ENCODE assay signal across 16 mouse cellular contexts in genomic region chr9:44877686-44878085, GRCm38 (mm10). TPM values are rescaled to one million over a fixed set of nuclear protein-coding genes. Genes with fewer than 3 reads are reported as not detected.
DNase-seq lines count a peak whose midpoint lies in the region; ATAC-seq and TF ChIP-seq lines count a peak whose summit lies in the region.
"Had no signal": no experiment of that assay in that cellular context is flagged by ENCODE, and none has a peak within 500 bp of the region (broad histone marks: within the 10 kb centered on the region; RNA-seq: fewer than 3 reads in every experiment).

No protein-coding gene starts in this region.

- H3K27ac ChIP-seq in intestine, embryonic 14.5 days (ENCODE audit: low read depth) = no peak overlapping the region
- no peak overlapping the region for H3K27ac ChIP-seq in intestine, embryonic 16.5 days (ENCODE audit: low read length)
- H3K27ac ChIP-seq in hindbrain, embryonic 15.5 days (replicated peaks) = no peak overlapping the region
- H3K27ac ChIP-seq in midbrain, postnatal 0 days (ENCODE audit: low read depth, low read length) = no peak overlapping the region
- H3K27ac ChIP-seq: embryonic facial prominence, embryonic 12.5 days; limb, embryonic 12.5 days; stomach, embryonic 15.5 days had no signal

- H3K36me3 ChIP-seq in intestine, embryonic 14.5 days (ENCODE audit: control insufficient read depth, insufficient read depth, low read length) = 0 out of 2 replicates have a peak, but pooled peaks cover 5% of the 10 kb centered on the region
- no peaks in the 10 kb centered on the region for H3K36me3 ChIP-seq in intestine, embryonic 16.5 days (ENCODE audit: control insufficient read depth, insufficient read depth, low read length)
- H3K36me3 ChIP-seq in hindbrain, embryonic 15.5 days = no peaks in the 10 kb centered on the region
- no peaks in the 10 kb centered on the region for H3K36me3 ChIP-seq in midbrain, postnatal 0 days (ENCODE audit: insufficient read depth, low read length)
- H3K36me3 ChIP-seq: limb, embryonic 12.5 days; stomach, embryonic 15.5 days had no signal

- no peaks in the 10 kb centered on the region for H3K9me3 ChIP-seq in intestine, embryonic 14.5 days (ENCODE audit: control insufficient read depth, low read length)
- H3K9me3 ChIP-seq in intestine, embryonic 16.5 days (ENCODE audit: control insufficient read depth, low read length) = no peaks in the 10 kb centered on the region
- no peaks in the 10 kb centered on the region for H3K9me3 ChIP-seq in hindbrain, embryonic 15.5 days
- no peaks in the 10 kb centered on the region for H3K9me3 ChIP-seq in midbrain, postnatal 0 days (ENCODE audit: low read length)
- H3K9me3 ChIP-seq: embryonic facial prominence, embryonic 12.5 days; limb, embryonic 12.5 days; stomach, embryonic 15.5 days had no signal

- DNase-seq in adrenal gland, adult 2 months = peak; percentile 31
- DNase-seq in adrenal gland, adult 18-20 months (ENCODE audit: low spot score in 2 of 2) = no peak
- no peak for DNase-seq in intestine, embryonic 14.5 days (ENCODE audit: low spot score)
- no peak for DNase-seq in midbrain, postnatal 0 days (ENCODE audit: low spot score)
- DNase-seq in adipocyte (ENCODE audit: low spot score) = no peak
- no peak for DNase-seq in retina, postnatal 1 day
- DNase-seq: adrenal gland, postnatal 10 days; cerebellum, postnatal 14 days; layer of hippocampus, postnatal 36 days; lung, adult 2 months; thymus, postnatal 14 days had no signal

- no peak overlapping the region for H3K9ac ChIP-seq in intestine, embryonic 14.5 days (ENCODE audit: low read length)
- H3K9ac ChIP-seq in intestine, embryonic 16.5 days (ENCODE audit: low read depth, low read length) = no peak overlapping the region
- H3K9ac ChIP-seq in hindbrain, embryonic 15.5 days = no peak overlapping the region
- no peak overlapping the region for H3K9ac ChIP-seq in midbrain, postnatal 0 days (replicated peaks; ENCODE audit: low read length, poor library complexity, severe bottlenecking)
- H3K9ac ChIP-seq: embryonic facial prominence, embryonic 12.5 days; limb, embryonic 12.5 days; stomach, embryonic 15.5 days had no signal

- H3K4me3 ChIP-seq in intestine, embryonic 14.5 days (ENCODE audit: low read depth, low read length) = no peak overlapping the region; the same call in 1 of the 2 replicates
- H3K4me3 ChIP-seq in intestine, embryonic 16.5 days (ENCODE audit: low read length) = no peak overlapping the region
- 0 out of 2 replicates have a peak overlapping the region, but pooled peaks have one; percentile 92 for H3K4me3 ChIP-seq in hindbrain, embryonic 15.5 days
- H3K4me3 ChIP-seq in midbrain, postnatal 0 days (ENCODE audit: low read depth, low read length) = no peak overlapping the region; the same call in 1 of the 2 replicates
- H3K4me3 ChIP-seq: embryonic facial prominence, embryonic 12.5 days; limb, embryonic 12.5 days; stomach, embryonic 15.5 days had no signal

- no peak for TF ChIP-seq CTCF in midbrain, postnatal 0 days (IDR thresholded peaks at IDR 0.05)

- H3K4me2 ChIP-seq in intestine, embryonic 14.5 days (ENCODE audit: low read length) = peak overlapping the region; percentile 5; the same call in 1 of the 2 replicates
- H3K4me2 ChIP-seq in intestine, embryonic 16.5 days (ENCODE audit: low read depth, low read length) = no peak overlapping the region
- H3K4me2 ChIP-seq in hindbrain, embryonic 15.5 days = peak overlapping the region; percentile 92
- H3K4me2 ChIP-seq in midbrain, postnatal 0 days (ENCODE audit: low read depth, low read length, poor library complexity, severe bottlenecking) = peak overlapping the region; percentile 90
- H3K4me2 ChIP-seq: embryonic facial prominence, embryonic 12.5 days; limb, embryonic 12.5 days; stomach, embryonic 15.5 days had no signal

- peaks cover 58% of the 10 kb centered on the region for H3K4me1 ChIP-seq in intestine, embryonic 14.5 days (replicated peaks; ENCODE audit: control insufficient read depth, insufficient read depth, low read length)
- H3K4me1 ChIP-seq in intestine, embryonic 16.5 days (ENCODE audit: control insufficient read depth, insufficient read depth, low read length) = peaks cover 60% of the 10 kb centered on the region
- H3K4me1 ChIP-seq in hindbrain, embryonic 15.5 days (replicated peaks) = peaks cover 73% of the 10 kb centered on the region
- H3K4me1 ChIP-seq in midbrain, postnatal 0 days (ENCODE audit: insufficient read depth, low read length) = peaks cover 17% of the 10 kb centered on the region

- H3K27me3 ChIP-seq in intestine, embryonic 14.5 days (replicated peaks; ENCODE audit: control insufficient read depth, insufficient read depth, low read length) = no peaks in the 10 kb centered on the region
- no peaks in the 10 kb centered on the region for H3K27me3 ChIP-seq in intestine, embryonic 16.5 days (replicated peaks; ENCODE audit: control insufficient read depth, insufficient read depth, low read length)
- no peaks in the 10 kb centered on the region for H3K27me3 ChIP-seq in hindbrain, embryonic 15.5 days
- no peaks in the 10 kb centered on the region for H3K27me3 ChIP-seq in midbrain, postnatal 0 days (ENCODE audit: insufficient read depth, low read length)
- H3K27me3 ChIP-seq: embryonic facial prominence, embryonic 12.5 days; limb, embryonic 12.5 days; stomach, embryonic 15.5 days had no signal

- ATAC-seq in intestine, embryonic 14.5 days (replicated peaks; ENCODE audit: low FRiP score, low TSS enrichment, low read depth) = no peak
- ATAC-seq in intestine, embryonic 16.5 days = no peak
- no peak for ATAC-seq in hindbrain, embryonic 15.5 days (ENCODE audit: low FRiP score, low read depth)
- no peak for ATAC-seq in midbrain, postnatal 0 days (ENCODE audit: low FRiP score)

- WGBS in intestine, embryonic 14.5 days = 73% methylated on average over 7 of the region's 7 CpGs
- 74% methylated on average over 7 of the region's 7 CpGs for WGBS in intestine, embryonic 16.5 days
- 84% methylated on average over 7 of the region's 7 CpGs for WGBS in hindbrain, embryonic 15.5 days
- 86% methylated on average over 7 of the region's 7 CpGs for WGBS in midbrain, postnatal 0 days

RNA-seq across cellular contexts. Expression of gene Kmt2a, which starts 3.4 kb away (rescaled TPM):
- total RNA-seq in adrenal gland, adult 2 months (2021) = 10 to 100 TPM; 20.0 to 38.4 TPM
- 12.9 and 19.4 TPM in 2 replicates for polyA plus RNA-seq in adrenal gland, adult 2 months (2012; rRNA removed)
- total RNA-seq in adrenal gland, adult 18-20 months (2021) = 10 to 100 TPM; 27.2 to 32.1 TPM
- 10.4 and 14.7 TPM in 2 replicates for polyA plus RNA-seq in intestine, embryonic 14.5 days (2014; fragmentation: Nextera tagmentation; extraction: Ambion mirVana)
- polyA plus RNA-seq in intestine, embryonic 16.5 days (2015; fragmentation: Nextera tagmentation; extraction: Ambion mirVana) = 5.3 and 7.7 TPM in 2 replicates
- 23.2 and 25.9 TPM in 2 replicates for polyA plus RNA-seq in hindbrain, embryonic 15.5 days (2015; fragmentation: Nextera tagmentation; extraction: Ambion mirVana)
- total RNA-seq in midbrain, postnatal 0 days (2014; rRNA removed) = 27.8 and 28.0 TPM in 2 replicates
- polyA plus RNA-seq in midbrain, postnatal 0 days (2015; fragmentation: Nextera tagmentation; extraction: Ambion mirVana) = 14.0 and 20.0 TPM in 2 replicates

RNA-seq across cellular contexts. Expression of gene Atp5l, which starts 42.9 kb away (rescaled TPM):
- 100 to 1,000 TPM; 557 to 696 TPM for total RNA-seq in adrenal gland, adult 2 months (2021)
- polyA plus RNA-seq in adrenal gland, adult 2 months (2012; rRNA removed) = 184 and 248 TPM in 2 replicates
- total RNA-seq in adrenal gland, adult 18-20 months (2021) = 100 to 1,000 TPM; 593 to 763 TPM
- 722 and 905 TPM in 2 replicates for polyA plus RNA-seq in intestine, embryonic 14.5 days (2014; fragmentation: Nextera tagmentation; extraction: Ambion mirVana)
- 937 and 949 TPM in 2 replicates for polyA plus RNA-seq in intestine, embryonic 16.5 days (2015; fragmentation: Nextera tagmentation; extraction: Ambion mirVana)
- polyA plus RNA-seq in hindbrain, embryonic 15.5 days (2015; fragmentation: Nextera tagmentation; extraction: Ambion mirVana) = 802 and 842 TPM in 2 replicates
- 204 and 253 TPM in 2 replicates for total RNA-seq in midbrain, postnatal 0 days (2014; rRNA removed)
- polyA plus RNA-seq in midbrain, postnatal 0 days (2015; fragmentation: Nextera tagmentation; extraction: Ambion mirVana) = 870 and 874 TPM in 2 replicates
